Mouse (Mus musculus) heart, embryonic 16.5 days (tissue): ENCODE measurements around the gene Ankrd52. TPM values are rescaled to one million over a fixed set of nuclear protein-coding genes. Genes with fewer than 3 reads are reported as not detected.

Experiments used
- ATAC-seq: fragments of 200-750 bp; cut with Nextera tagmentation; replicated peaks from 2 replicates; pipeline ENCODE4 v1.8.0; 2017; ENCODE audit warnings: moderate number of reproducible peaks; ENCODE audit not compliant: insufficient read depth, low FRiP score; ENCODE audit errors: extremely low read depth
- H3K27ac ChIP-seq: fragments of 300-500 bp; sonication (generic); 2 replicates; pipeline ENCODE4 v1.5.1; 2014; ENCODE audit warnings: mild to moderate bottlenecking, low read length, control low read depth, moderate library complexity
- H3K27me3 ChIP-seq: fragments of 300-500 bp; sonication (generic); 2 replicates; pipeline ENCODE4 v1.6.1; 2014; ENCODE audit warnings: low read length, mixed read lengths; ENCODE audit not compliant: control insufficient read depth, insufficient read depth
- H3K36me3 ChIP-seq: fragments of 300-500 bp; sonication (generic); 2 replicates; pipeline ENCODE4 v1.6.1; 2014; ENCODE audit not compliant: control insufficient read depth, insufficient read depth
- H3K4me1 ChIP-seq: fragments of 300-500 bp; sonication (generic); 2 replicates; pipeline ENCODE4 v1.6.1; 2014; ENCODE audit warnings: low read length, mixed read lengths; ENCODE audit not compliant: control insufficient read depth, insufficient read depth
- H3K4me2 ChIP-seq: fragments of 300-500 bp; sonication (generic); 2 replicates; pipeline ENCODE4 v1.6.1; 2014; ENCODE audit warnings: low read depth, mild to moderate bottlenecking, control low read depth, low read length
- H3K4me3 ChIP-seq: fragments of 300-500 bp; sonication (generic); 2 replicates; pipeline ENCODE4 v1.5.1; 2014; ENCODE audit warnings: mild to moderate bottlenecking, control low read depth, low read length
- H3K9ac ChIP-seq: fragments of 300-500 bp; sonication (generic); 2 replicates; pipeline ENCODE4 v1.6.1; 2014; ENCODE audit warnings: low read length, control low read depth
- H3K9me3 ChIP-seq: fragments of 300-500 bp; sonication (generic); replicated peaks from 2 replicates; pipeline ENCODE4 v1.6.1; 2016; ENCODE audit warnings: low read length; ENCODE audit not compliant: control insufficient read depth
- WGBS: fragments of 180-500 bp; shearing (Covaris S2); extraction: QIAGEN DNeasy Blood & Tissue Kit; methylation state at CpG from one replicate; pipeline ENCODE4 v1.1.7; 2014; 5-methylcytosine and 5-hydroxymethylcytosine counted together
- polyA plus RNA-seq: library from polyadenylated mRNA; unstranded; fragments of >200 nt; fragmentation: Nextera tagmentation; extraction: Ambion mirVana; gene quantifications from 2 replicates; pipeline ENCODE4 v1.2.1, GENCODE M21; 2015

The Ankrd52 gene
- polyA plus RNA-seq, 1 experiment from 2014 or later = 8.1 TPM

GRCm38 (mm10) chr10:128435873-128436272 is 59.0 kb downstream of the Ankrd52 start:
- 78% methylated on average over 5 of the region's 5 CpGs for WGBS
- no peak overlapping the region for H3K4me2 ChIP-seq
- no peak overlapping the region for H3K4me3 ChIP-seq
- ATAC-seq = no peak
- H3K4me1 ChIP-seq = peaks cover 16% of the 10 kb centered on the region
- H3K9ac ChIP-seq = peak overlapping the region; percentile 45
- H3K27ac ChIP-seq = peak overlapping the region; percentile 82
- peaks cover 34% of the 10 kb centered on the region for H3K36me3 ChIP-seq
- no peaks in the 10 kb centered on the region for H3K9me3 ChIP-seq
- no peaks in the 10 kb centered on the region for H3K27me3 ChIP-seq

DNA sequence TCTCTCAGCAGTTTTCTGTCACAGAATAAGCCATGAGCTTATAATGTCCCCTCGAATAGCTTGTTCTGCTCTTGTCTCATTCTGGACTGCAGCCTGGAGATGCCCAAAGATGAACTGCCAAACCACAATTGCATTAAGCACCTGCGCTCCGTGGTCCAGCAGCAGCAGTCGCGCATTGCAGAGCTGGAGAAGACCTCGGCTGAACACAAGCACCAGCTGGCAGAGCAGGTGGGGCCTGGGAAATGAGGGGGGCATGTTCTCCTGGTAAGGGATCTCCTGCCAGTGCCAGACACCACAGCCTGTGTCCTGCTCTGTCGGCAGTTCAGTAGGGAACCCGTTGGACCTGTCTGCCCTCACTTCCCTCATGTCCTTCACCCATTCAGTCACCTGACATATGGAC is 59.5 kb downstream of the Ankrd52 start:
- WGBS = 87% methylated on average over 8 of the region's 8 CpGs
- H3K27ac ChIP-seq = no peak overlapping the region; the same call in 1 of the 2 replicates
- H3K4me1 ChIP-seq = peaks cover 16% of the 10 kb centered on the region
- H3K4me3 ChIP-seq = no peak overlapping the region
- peaks cover 34% of the 10 kb centered on the region for H3K36me3 ChIP-seq
- H3K9ac ChIP-seq = no peak overlapping the region
- ATAC-seq = no peak
- no peaks in the 10 kb centered on the region for H3K9me3 ChIP-seq
- no peaks in the 10 kb centered on the region for H3K27me3 ChIP-seq
- no peak overlapping the region for H3K4me2 ChIP-seq

DNA sequence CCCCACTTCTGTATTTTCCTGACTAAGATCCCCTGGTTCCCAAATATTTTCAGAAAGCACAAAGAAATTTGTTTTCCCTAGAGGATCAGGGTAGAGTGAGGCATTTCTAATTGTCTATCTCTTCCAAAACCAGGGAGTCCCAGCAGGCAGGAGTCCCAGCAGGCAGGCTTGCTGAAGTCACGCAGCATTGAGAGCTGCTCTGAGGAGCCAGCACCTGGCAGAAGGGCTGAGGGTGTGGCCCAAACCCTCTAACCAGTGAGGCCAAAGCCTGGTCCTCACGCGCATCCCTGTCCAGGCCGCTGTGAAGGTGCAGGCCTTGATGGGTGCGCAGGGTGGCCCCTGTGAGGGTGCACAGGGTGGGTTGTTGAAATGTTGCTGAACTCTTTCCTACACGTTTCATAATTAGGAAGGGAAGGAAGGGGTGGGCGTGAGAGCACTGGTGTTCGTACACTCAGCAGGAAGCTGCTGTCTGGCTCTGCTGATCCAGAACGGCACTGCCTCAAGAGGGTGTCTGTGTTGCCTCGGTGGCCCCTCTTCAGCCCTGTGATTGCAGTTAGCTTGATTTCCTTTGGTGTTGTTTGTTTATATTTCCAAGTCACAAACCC is 61.9 kb downstream of the Ankrd52 start:
- no peaks in the 10 kb centered on the region for H3K9me3 ChIP-seq
- 68% methylated on average over 10 of the region's 10 CpGs for WGBS
- no peak overlapping the region for H3K9ac ChIP-seq
- H3K4me2 ChIP-seq = no peak overlapping the region
- H3K36me3 ChIP-seq = peaks cover 34% of the 10 kb centered on the region
- H3K27me3 ChIP-seq = no peaks in the 10 kb centered on the region
- no peak overlapping the region for H3K27ac ChIP-seq
- no peak; the same call in 1 of the 2 replicates for ATAC-seq
- H3K4me3 ChIP-seq = no peak overlapping the region
- peaks cover 16% of the 10 kb centered on the region for H3K4me1 ChIP-seq

GRCm38 (mm10) chr10:128440407-128440806 is 63.5 kb downstream of the Ankrd52 start:
- WGBS = 56% methylated on average over 10 of the region's 10 CpGs

GRCm38 (mm10) chr10:128441324-128442119 is 64.6 kb downstream of the Ankrd52 start:
- no peak for ATAC-seq
- Histone ChIP-seq H3K9ac (no peak overlapping the region), H3K4me1 (no peaks in the 10 kb centered on the region), H3K4me3 (no peak overlapping the region), H3K27me3 (no peaks in the 10 kb centered on the region), H3K27ac (no peak overlapping the region), H3K9me3 (no peaks in the 10 kb centered on the region), H3K4me2 (no peak overlapping the region), H3K36me3 (peaks cover 26% of the 10 kb centered on the region)
- 90% methylated on average over 10 of the region's 10 CpGs for WGBS

More at GRCm38 (mm10) chr10:128440407-128440806, 63.5 kb downstream of the Ankrd52 start:
- Histone ChIP-seq H3K27me3 (no peaks in the 10 kb centered on the region), H3K36me3 (peaks cover 34% of the 10 kb centered on the region), H3K9me3 (no peaks in the 10 kb centered on the region), H3K27ac (no peak overlapping the region), H3K4me1 (peaks cover 9% of the 10 kb centered on the region), H3K4me2 (no peak overlapping the region), H3K4me3 (no peak overlapping the region), H3K9ac (no peak overlapping the region)
- no peak for ATAC-seq

GRCm38 (mm10) chr10:128442718-128443117 is 65.8 kb downstream of the Ankrd52 start:
- no peak overlapping the region for H3K4me2 ChIP-seq
- H3K9me3 ChIP-seq = no peaks in the 10 kb centered on the region
- no peak overlapping the region for H3K27ac ChIP-seq
- no peaks in the 10 kb centered on the region for H3K27me3 ChIP-seq
- WGBS = 91% methylated on average over 1 of the region's 1 CpGs
- no peaks in the 10 kb centered on the region for H3K4me1 ChIP-seq
- no peak for ATAC-seq
- no peak overlapping the region for H3K4me3 ChIP-seq
- no peak overlapping the region for H3K9ac ChIP-seq
- peaks cover 18% of the 10 kb centered on the region for H3K36me3 ChIP-seq

DNA sequence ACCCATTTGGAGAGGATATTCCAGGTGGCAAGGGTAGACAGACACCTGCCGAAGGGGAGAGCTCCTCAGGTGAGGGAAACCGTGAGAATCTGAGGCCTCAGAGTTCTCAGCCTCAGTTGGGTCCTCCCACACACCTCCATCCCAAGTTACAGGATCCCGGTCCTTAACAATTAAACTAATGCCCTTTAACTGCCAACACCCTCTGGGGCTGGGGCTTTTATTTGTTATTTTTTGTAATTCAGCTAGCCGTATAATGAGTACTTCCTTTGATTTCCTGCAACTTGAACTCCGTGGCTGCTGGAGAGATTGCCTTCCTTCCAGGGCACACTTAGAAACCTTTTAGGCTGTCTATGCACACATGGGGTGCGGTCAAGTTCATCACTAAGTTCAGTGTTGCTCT is 67.4 kb downstream of the Ankrd52 start:
- ATAC-seq = no peak
- H3K9ac ChIP-seq = no peak overlapping the region
- H3K36me3 ChIP-seq = peaks cover 7% of the 10 kb centered on the region; the same call in 1 of the 2 replicates
- WGBS = 67% methylated on average over 6 of the region's 6 CpGs
- no peak overlapping the region for H3K4me2 ChIP-seq
- no peaks in the 10 kb centered on the region for H3K9me3 ChIP-seq
- H3K4me1 ChIP-seq = no peaks in the 10 kb centered on the region
- no peak overlapping the region for H3K4me3 ChIP-seq
- no peak overlapping the region for H3K27ac ChIP-seq
- no peaks in the 10 kb centered on the region for H3K27me3 ChIP-seq

GRCm38 (mm10) chr10:128445407-128445806 is 68.5 kb downstream of the Ankrd52 start:
- WGBS = 62% methylated on average over 4 of the region's 4 CpGs

DNA sequence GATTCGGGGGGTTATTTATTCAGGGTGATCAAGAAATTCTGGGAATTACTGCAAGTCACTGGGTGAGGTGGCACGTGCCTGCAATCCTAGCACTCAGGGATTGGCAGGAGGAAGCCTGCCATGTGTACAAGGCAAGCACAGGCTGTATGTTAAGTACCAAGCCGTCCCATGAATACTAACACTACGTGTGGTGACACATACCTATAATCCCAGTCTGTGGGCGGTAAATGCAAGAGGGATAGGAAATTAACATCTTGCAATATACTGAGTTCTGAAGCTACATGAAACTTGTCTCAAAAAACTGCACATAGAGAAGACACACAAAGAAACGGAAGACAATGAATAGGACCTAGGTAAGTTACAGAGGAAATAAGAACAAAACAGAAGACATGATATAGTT is 74.1 kb downstream of the Ankrd52 start:
- Histone ChIP-seq H3K27me3 (no peaks in the 10 kb centered on the region), H3K27ac (no peak overlapping the region), H3K9ac (no peak overlapping the region), H3K4me3 (no peak overlapping the region), H3K9me3 (no peaks in the 10 kb centered on the region), H3K4me2 (no peak overlapping the region), H3K36me3 (no peaks in the 10 kb centered on the region), H3K4me1 (no peaks in the 10 kb centered on the region)
- 76% methylated on average over 6 of the region's 6 CpGs for WGBS
- no peak for ATAC-seq

More at GRCm38 (mm10) chr10:128445407-128445806, 68.5 kb downstream of the Ankrd52 start:
- Histone ChIP-seq H3K4me2 (no peak overlapping the region), H3K4me1 (no peaks in the 10 kb centered on the region), H3K36me3 (0 out of 2 replicates have a peak, but pooled peaks cover 3% of the 10 kb centered on the region), H3K9me3 (no peaks in the 10 kb centered on the region), H3K9ac (no peak overlapping the region), H3K27ac (no peak overlapping the region), H3K4me3 (no peak overlapping the region), H3K27me3 (no peaks in the 10 kb centered on the region)
- ATAC-seq = no peak
